Mouse (Mus musculus) erythroid progenitor cell, adult 5-6 weeks (primary cell): Measurements from ENCODE around the gene Hnrnph2. TPM values are rescaled to one million over a fixed set of nuclear protein-coding genes. Genes with fewer than 3 reads are reported as not detected.
A peak's percentile ranks its signal among the peaks of the same experiment; 100 is the strongest.

Source experiments
- ATAC-seq: replicated peaks from 2 replicates; pipeline ENCODE4 v1.8.0; 2016; ENCODE audit warnings: moderate number of reproducible peaks, mild to moderate bottlenecking, moderate TSS enrichment, inconsistent platforms; ENCODE audit not compliant: poor library complexity, low FRiP score, severe bottlenecking
- total RNA-seq, 2 experiments: library from RNA; stranded (forward) in 1 of 2; stranded (reverse) in 1 of 2; fragments of 150-400 nt in 1 of 2; fragments of 186-747, 209-891 nt in 1 of 2; gene quantifications; 2 replicates each; pipeline versions ENCODE4 v1.2.3 to v1.2.4; 2015 to 2017; ENCODE audit warnings: low replicate concordance in 2 of 2

Gene Hnrnph2
- total RNA-seq, 2 experiments from 2014 or later = 69.6 to 86.5 TPM

DNA sequence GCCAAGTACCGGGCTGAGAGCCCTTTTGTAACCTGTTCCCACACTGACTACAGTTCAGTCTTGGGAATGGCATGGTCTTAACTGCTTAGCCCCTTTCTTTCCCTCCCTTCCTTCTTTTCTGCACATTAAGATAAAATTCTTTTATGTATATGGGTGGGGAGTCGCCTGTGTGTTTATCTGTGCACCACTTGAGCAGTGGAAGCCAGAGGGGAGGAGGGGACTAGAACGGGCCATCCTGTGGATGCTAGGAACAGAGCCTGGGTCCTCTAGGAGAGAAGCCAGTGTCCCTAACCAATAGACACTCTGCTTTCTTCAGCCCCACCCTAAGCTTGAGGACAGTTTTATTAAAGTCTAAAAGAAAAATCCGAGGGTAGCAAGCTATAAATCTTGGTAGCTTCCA is 10.0 kb downstream of the Hnrnph2 start:
- ATAC-seq = 0 out of 2 replicates have a peak, but pooled peaks have one; percentile 54

DNA sequence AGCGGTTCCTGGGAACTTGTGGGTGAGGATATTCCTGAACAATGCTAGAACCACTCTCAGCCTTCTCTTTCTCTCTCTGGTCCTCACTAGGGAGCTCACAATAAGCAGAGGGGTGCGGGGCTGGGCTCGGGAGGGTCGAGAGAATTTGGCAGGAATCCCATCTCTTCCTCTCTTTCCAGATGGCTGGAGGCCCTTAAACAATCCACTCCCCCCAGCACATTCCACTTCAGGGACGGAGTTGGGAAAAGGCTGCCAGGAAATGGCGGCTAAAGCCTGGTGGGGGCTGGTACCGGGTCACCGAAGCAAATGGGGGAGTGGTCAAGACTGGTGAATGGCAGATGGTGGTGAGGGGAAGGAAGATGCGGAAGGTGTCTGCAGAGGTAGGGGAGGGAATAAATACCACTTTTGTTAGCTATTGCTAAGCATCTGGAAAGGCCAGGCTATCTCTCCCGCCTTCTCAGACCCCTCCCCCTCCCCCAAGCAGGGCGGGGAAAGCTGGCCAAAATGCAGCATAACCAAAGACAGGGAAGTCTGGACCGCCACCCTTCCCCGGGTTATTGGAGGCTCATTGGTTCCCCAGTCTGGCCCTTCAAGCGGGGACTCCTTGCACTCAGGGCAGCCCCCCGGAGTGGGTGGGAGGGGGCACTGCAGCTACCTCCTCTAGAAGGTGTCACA is 11.4 kb downstream of the Hnrnph2 start:
- peak; percentile 65 for ATAC-seq

DNA sequence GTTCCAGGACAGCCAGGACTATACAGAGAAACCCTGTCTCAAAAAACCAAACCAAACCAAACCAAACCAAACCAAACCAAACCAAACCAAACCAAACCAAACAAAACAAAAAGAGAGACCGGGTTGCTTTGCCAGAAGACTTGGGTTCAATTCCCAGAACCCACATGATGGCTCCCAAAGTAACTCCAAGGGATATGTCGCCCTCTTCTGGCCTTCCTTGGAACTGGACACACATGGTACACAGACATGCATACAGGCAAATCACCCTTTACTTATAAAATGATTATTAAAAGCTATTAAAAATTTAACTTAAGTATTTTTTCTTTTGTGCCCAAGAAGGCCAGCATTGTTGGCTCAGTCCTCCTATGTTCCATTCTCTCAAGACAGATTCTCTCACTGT is 13.3 kb downstream of the Hnrnph2 start:
- ATAC-seq = 0 out of 2 replicates have a peak, but pooled peaks have one; percentile 61

DNA sequence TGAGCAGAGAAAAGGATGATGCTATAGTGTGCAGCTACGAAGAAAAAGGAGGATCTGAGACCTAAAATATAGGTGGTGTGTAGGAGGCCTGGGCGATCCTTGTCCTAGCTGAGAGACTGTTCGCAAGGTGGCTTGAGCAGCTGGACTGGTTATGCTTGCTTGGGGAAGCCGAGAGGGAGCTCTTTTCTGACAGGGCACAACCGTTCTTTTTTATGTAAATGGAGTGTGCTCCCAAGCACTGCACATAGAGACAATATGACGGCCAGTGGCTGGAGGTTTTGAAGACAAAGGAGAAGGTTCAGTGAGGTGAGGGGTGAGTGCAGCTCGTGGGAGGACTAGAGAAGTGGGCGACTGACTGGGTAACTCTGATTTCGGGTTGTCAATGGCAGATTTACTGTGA is 18.7 kb downstream of the Hnrnph2 start:
- no peak for ATAC-seq

DNA sequence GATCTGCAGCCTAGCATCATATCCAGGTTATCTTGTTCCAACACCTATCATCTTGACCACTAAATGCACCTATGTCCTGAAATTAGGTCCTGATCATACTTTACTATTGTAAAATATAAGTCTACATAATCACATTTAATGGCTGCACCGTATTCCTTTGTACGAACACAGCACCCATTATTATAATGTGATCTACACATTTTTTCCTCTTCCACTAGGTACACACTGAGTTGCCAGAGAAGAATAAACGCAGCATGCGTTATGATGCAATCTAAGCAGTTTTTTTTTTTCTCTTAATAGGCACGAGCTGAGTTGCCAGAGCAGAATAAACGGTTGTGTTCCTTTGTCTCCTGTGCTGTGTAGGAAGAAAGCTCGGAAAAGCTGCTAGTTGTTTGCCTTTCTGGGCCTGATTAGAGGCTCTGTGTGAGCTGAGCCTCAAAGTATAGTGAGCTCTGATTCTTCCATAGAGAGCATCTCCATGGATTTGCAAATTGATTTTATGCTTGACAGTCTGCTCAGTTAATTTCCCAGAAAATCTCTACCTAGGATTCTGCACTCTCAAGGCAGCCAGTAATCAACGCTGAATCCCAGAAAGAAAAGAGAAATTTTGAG is 19.4 kb downstream of the Hnrnph2 start:
- ATAC-seq = no peak

DNA sequence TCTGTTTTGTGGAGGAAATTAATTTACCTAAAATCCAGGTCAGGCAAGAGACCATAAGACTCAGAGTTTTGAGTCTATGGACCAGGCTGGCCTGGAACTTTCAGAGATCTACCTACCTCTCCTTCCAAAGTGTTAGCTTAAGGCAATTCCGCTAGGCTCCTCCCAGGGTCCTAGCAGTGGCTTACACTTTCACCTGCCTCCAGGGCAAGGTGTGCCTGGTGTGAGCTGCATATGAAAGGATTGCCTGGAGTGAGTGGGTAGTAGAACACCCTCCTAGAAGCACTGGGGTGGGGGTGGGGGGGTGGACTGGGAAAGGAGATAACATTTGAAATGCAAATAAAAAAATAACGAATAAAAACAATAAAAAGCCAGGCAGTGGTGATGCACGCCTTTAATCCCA is 20.7 kb downstream of the Hnrnph2 start:
- no peak for ATAC-seq

DNA sequence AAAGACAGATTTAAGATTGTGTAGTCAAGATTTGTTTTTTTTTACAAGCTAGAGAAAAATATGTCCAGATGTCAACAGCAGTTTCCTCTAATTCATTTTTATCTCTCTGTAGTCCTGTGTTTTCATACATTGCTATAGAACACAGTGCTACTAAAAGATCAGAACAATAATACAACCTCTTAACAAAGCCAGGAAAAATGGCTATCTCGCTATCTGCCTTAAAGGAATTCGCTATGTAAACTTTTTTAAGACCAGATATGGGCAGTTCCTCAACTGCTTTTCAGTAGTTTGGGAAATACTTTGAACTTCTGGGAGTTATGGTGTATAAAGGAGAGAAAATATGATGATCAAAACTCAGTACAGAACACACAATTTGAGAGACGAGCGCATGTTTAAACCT is 22.4 kb downstream of the Hnrnph2 start:
- no peak for ATAC-seq

DNA sequence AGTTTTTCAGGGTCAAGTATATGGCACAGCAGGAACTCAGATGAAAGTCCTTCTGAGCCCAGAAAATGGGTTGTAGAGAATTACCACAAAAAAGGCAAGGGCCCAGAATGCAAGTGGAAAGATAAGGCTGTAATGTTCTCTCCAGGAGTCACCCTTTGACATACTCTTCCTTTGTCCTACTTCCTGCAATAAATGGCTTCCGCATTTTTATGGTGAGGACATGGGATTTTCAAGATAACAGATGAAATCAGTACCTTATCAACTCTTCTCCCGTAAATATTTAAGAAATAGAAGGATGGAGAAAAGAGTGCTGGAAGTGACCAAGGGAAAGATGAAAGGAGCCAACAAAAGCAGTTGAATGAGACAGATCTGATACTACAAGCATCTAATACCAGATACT is 27.2 kb downstream of the Hnrnph2 start:
- no peak for ATAC-seq

DNA sequence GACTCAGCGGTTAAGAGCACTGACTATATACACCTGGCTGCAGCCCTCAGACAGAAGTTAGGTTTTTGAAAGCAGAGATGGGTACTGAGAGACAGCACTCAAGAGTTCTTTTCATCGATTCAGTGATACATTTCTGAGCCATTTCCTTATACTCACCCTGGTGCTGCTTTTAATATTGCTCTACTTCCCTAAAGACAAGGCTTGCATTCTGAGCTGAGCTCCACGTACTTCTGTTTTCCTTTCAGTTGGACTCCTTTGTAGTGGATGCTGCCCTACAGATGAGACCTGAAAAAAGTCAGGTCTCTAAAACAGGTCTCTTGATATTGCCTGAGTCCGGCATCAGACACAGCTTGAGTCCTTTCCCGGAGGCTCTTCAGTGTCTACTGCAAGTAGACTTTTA is 31.7 kb downstream of the Hnrnph2 start:
- ATAC-seq = no peak

DNA sequence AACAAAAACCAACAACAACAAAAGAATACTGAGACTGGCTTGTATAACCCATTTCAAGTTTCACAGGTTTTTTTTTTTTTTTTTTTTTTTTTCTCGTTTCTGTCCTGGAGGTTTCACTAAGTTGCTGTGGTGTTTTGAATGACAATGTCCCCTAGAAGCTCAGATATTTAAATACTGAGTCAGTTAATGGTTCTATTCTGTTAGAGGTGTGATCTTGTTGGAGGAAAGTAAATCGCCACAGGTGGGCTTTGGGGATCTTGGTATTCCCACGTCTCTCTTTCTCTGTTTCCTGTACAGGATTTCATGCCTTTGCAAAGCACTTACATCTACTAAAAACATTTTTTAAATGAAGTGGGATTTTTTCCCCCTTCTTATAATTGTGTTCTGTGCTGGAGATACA is 34.1 kb downstream of the Hnrnph2 start:
- no peak for ATAC-seq

DNA sequence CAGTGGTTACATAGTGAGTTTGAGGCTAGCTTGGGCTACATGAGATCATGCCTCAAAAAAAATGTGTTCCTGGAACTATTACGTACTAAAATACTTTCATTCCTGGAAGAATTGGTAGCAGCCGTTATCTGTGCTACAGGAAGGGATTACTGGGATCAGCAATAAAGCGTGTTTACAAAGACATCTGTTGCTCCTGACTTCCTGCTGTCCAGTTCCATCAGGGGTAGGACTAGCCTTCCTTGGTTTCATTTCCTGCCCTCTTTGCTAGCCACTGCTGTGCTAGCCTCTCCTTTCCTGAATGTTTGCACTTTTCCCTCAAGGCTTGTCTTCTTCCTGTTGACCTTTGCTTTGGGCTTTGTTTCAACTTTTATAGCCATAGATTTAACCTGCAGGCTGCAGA is 34.9 kb downstream of the Hnrnph2 start:
- no peak for ATAC-seq

DNA sequence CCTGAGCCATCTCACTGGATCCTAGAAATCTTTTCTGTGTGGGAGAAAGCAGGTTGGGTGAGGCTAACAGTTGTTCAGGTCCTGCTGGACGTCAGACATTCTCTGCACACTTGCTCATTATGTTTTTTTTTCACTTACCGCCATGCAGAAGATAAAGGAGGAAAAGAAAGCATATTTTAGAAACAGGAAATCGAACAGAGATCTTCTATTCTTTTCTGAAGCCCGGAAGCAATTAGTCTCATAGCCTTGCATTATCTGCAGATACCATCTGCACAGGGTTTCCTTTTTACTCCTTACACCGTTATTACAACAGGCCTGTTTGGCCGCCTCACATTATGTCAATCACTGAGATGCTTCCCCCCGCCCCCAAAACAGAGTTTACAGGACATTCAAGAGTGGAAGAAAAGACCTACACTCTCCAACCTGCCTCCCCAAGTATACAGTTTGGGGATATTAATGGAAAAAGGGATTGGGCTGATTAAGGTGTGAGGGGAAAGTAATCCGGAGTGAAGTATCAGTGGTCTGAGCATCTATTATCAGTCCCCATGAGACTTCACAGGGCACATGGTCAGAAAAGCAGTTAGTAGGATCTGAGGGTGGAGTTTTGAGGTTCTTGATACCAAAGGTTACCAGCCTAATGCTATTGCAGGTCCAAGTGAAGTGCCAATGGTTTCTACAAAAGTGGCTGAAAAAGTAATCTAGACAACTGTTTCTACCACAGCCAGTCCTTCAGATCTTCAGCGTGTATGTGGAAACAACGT is 40.2 kb downstream of the Hnrnph2 start:
- no peak for ATAC-seq

DNA sequence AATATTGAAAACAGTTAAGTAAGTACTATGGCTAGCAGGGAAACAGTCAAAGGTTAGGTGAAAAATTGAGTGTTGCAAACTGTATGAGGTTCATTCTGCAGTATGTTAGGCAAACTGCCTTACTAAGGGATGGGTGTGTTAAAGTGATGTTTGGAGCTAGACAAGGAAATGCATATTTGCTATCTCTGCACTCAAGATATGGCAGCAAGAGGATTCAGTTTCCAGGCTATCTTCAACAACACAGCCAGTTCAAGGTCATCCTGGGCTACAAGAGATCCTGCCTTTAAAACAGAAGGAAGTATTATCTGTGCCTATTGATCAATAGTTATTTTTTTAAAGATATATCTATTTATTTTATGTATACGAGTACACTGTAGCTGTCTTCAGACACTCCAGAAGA is 45.4 kb downstream of the Hnrnph2 start:
- no peak for ATAC-seq

DNA sequence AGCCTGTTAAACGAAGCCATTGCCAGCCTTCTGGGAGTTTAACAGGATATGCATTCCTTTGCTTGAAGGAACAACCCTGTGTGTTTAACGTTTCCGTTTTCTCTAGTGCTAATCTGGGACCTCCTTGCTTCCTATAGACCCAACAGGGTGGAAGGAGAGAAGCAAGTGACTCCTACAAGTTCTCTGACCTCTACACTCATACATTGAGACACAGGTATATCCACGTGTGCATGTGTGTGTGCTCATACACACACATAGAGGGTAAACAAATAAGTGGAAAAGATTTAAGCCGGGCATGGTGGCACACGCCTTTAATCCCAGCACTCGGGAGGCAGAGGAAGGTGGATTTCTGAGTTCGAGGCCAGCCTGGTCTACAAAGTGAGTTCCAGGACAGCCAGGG is 46.4 kb downstream of the Hnrnph2 start:
- ATAC-seq = no peak

DNA sequence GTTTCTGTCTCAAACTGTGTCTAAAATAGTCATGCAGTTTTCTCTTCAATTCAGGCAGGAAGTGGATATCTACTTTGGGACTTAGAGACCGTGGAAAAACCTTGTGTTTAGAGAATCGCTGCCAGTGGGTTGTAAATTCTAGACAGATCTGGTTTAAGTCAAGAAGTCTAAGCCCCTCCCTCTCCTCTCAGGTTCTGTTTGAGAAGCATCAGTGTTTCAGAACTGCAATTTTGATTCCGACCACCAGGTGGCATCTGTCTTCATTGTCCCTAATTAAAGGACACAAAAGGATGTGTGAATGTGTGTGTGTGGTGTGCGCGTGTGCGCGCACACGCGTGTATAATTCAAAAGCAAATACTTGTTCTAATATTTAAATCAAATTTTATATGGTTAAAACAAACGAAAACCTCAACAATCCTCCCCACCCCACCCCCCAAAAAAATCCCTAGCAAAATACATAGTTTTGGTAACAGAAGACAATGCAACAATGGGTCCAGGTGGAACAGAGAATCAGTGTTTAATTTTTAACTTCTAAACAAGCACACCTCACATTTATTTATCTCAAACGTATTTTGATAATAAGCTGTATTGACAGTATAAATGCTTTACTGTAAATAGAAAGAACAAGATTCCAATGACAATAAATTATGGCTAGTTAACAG is 47.2 kb downstream of the Hnrnph2 start:
- peak; percentile 57; the same call in 1 of the 2 replicates for ATAC-seq

DNA sequence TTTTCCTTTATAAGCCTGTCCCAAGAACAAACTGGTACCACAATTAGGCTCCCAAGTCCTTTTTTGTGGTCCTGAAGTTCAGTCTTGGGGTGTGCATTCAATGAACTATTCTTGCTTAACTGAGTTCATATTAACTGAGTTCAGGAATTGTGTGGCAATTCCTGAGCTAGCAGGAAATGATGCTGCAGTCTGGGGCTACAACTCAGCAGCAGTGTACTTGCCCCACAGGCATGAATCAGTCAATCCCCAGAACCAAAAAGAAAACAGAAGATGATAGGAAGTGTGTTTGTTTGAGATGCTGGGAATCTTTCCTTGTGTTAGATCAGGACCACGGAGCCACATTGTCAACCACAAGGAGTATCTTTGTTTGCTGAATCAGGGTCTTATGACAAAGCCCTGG is 51.1 kb downstream of the Hnrnph2 start:
- no peak for ATAC-seq

Other genes with a start within 250 kb of the Hnrnph2 start
- 2.2 and 6.7 TPM in 2 replicates for gene Drp2, start 196.6 kb upstream of the Hnrnph2 start, total RNA-seq (2015; ENCODE audit: low replicate concordance)
- gene Drp2, start 196.6 kb upstream of the Hnrnph2 start, total RNA-seq (2017; ENCODE audit: low replicate concordance) = 3.9 and 4.4 TPM in 2 replicates
- not detected in 2 replicates for gene Taf7l, start 124.7 kb upstream of the Hnrnph2 start, total RNA-seq (2015; ENCODE audit: low replicate concordance)
- not detected in 2 replicates for gene Taf7l, start 124.7 kb upstream of the Hnrnph2 start, total RNA-seq (2017; ENCODE audit: low replicate concordance)
- 13.8 and 15.9 TPM in 2 replicates for gene Timm8a1, start 59.3 kb upstream of the Hnrnph2 start, total RNA-seq (2015; ENCODE audit: low replicate concordance)
- gene Timm8a1, start 59.3 kb upstream of the Hnrnph2 start, total RNA-seq (2017; ENCODE audit: low replicate concordance) = 6.4 and 12.6 TPM in 2 replicates
- gene Btk, start 17.6 kb upstream of the Hnrnph2 start, total RNA-seq (2015; ENCODE audit: low replicate concordance) = 18.0 and 23.4 TPM in 2 replicates
- gene Btk, start 17.6 kb upstream of the Hnrnph2 start, total RNA-seq (2017; ENCODE audit: low replicate concordance) = 8.9 and 12.6 TPM in 2 replicates
- gene Rpl36a, start 15.5 kb upstream of the Hnrnph2 start, total RNA-seq (2015; ENCODE audit: low replicate concordance) = 511 and 528 TPM in 2 replicates
- gene Rpl36a, start 15.5 kb upstream of the Hnrnph2 start, total RNA-seq (2017; ENCODE audit: low replicate concordance) = 549 and 1,031 TPM in 2 replicates
- 1.3 TPM in 1 of 2 replicates, not detected in the other for gene Gla, start 54 bp upstream of the Hnrnph2 start, total RNA-seq (2015; ENCODE audit: low replicate concordance)
- 1.4 and 2.1 TPM in 2 replicates for gene Gla, start 54 bp upstream of the Hnrnph2 start, total RNA-seq (2017; ENCODE audit: low replicate concordance)
- 1.1 TPM in 1 of 2 replicates, not detected in the other for gene Armcx4, start 85.3 kb downstream of the Hnrnph2 start, total RNA-seq (2015; ENCODE audit: low replicate concordance)
- 0.15 TPM in 1 of 2 replicates, not detected in the other for gene Armcx4, start 85.3 kb downstream of the Hnrnph2 start, total RNA-seq (2017; ENCODE audit: low replicate concordance)
- gene Armcx1, start 116.8 kb downstream of the Hnrnph2 start, total RNA-seq (2015; ENCODE audit: low replicate concordance) = not detected in 2 replicates
- gene Armcx1, start 116.8 kb downstream of the Hnrnph2 start, total RNA-seq (2017; ENCODE audit: low replicate concordance) = 0.15 and 0.39 TPM in 2 replicates
- not detected in 2 replicates for gene Armcx6, start 150.2 kb downstream of the Hnrnph2 start, total RNA-seq (2015; ENCODE audit: low replicate concordance)
- gene Armcx6, start 150.2 kb downstream of the Hnrnph2 start, total RNA-seq (2017; ENCODE audit: low replicate concordance) = 0.13 TPM in 1 of 2 replicates, not detected in the other
- gene Armcx3, start 155.4 kb downstream of the Hnrnph2 start, total RNA-seq (2015; ENCODE audit: low replicate concordance) = 3.6 and 4.6 TPM in 2 replicates
- 0.76 and 2.2 TPM in 2 replicates for gene Armcx3, start 155.4 kb downstream of the Hnrnph2 start, total RNA-seq (2017; ENCODE audit: low replicate concordance)
- 1.7 TPM in 1 of 2 replicates, not detected in the other for gene Armcx2, start 208.0 kb downstream of the Hnrnph2 start, total RNA-seq (2015; ENCODE audit: low replicate concordance)
- 1.4 TPM in 1 of 2 replicates, not detected in the other for gene Armcx2, start 208.0 kb downstream of the Hnrnph2 start, total RNA-seq (2017; ENCODE audit: low replicate concordance)